Mouse (Mus musculus): ENCODE data around the gene Dpysl4.

- TF ChIP-seq EP300 (optimal IDR thresholded peaks at IDR 0.05), result no peak
- no peak for TF ChIP-seq CTCF (IDR thresholded peaks at IDR 0.05; ENCODE audit: low read depth)
These were observed 8.5 kb upstream of the Dpysl4 start for GRCm38 (mm10) chr7:139077283-139077682.

Measured in stomach, postnatal 0 days (tissue).